Mouse (Mus musculus) C2C12 (cell line): ENCODE results near the gene Spsb3. TPM values are rescaled to one million over a fixed set of nuclear protein-coding genes. Genes with fewer than 3 reads are reported as not detected.

Source experiments
- H3K27me3 ChIP-seq: one replicate; pipeline ENCODE4 v1.6.1; 2011; ENCODE audit not compliant: control insufficient read depth, insufficient read depth, insufficient read length
- H3K36me3 ChIP-seq: one replicate; pipeline ENCODE4 v1.6.1; 2011; ENCODE audit not compliant: control insufficient read depth, insufficient read depth
- H3K4me3 ChIP-seq: one replicate; pipeline ENCODE4 v1.5.1; 2011; ENCODE audit warnings: mild to moderate bottlenecking, control low read depth; ENCODE audit not compliant: poor library complexity, insufficient read depth, severe bottlenecking
- H3K79me2 ChIP-seq: one replicate; pipeline ENCODE4 v1.6.1; 2011; ENCODE audit not compliant: control insufficient read depth, insufficient read depth
- H3K79me3 ChIP-seq: one replicate; pipeline ENCODE4 v1.6.1; 2011; ENCODE audit warnings: low read depth, control low read depth
- H3ac ChIP-seq: one replicate; pipeline ENCODE3; 2011; ENCODE audit warnings: low read depth; ENCODE audit not compliant: control insufficient read depth, insufficient read length
- CEBPB ChIP-seq: IDR thresholded peaks from one replicate; pipeline ENCODE4 v1.6.1; 2011; ENCODE audit warnings: low read depth, mild to moderate bottlenecking, control low read depth, moderate library complexity
- CTCF ChIP-seq: IDR thresholded peaks from one replicate; pipeline ENCODE4 v1.5.1; 2011; ENCODE audit not compliant: control insufficient read depth, insufficient read depth, insufficient read length
- FOSL1 ChIP-seq: IDR thresholded peaks from one replicate; pipeline ENCODE4 v1.8.0; 2011; ENCODE audit warnings: mild to moderate bottlenecking, low read length; ENCODE audit not compliant: poor library complexity, insufficient read depth, severe bottlenecking
- MAX ChIP-seq: IDR thresholded peaks from one replicate; pipeline ENCODE4 v1.6.1; 2011; ENCODE audit warnings: mild to moderate bottlenecking, control low read depth
- MYOD1 ChIP-seq: IDR thresholded peaks from one replicate; pipeline ENCODE4 v1.6.1; 2011; ENCODE audit warnings: low read depth; ENCODE audit not compliant: control insufficient read depth, insufficient read length
- MYOG ChIP-seq: IDR thresholded peaks from one replicate; pipeline ENCODE4 v1.6.1; 2011; ENCODE audit not compliant: control insufficient read depth, insufficient read length; ENCODE audit errors: extremely low read depth
- USF1 ChIP-seq: IDR thresholded peaks from one replicate; pipeline ENCODE4 v1.6.1; 2011; ENCODE audit warnings: low read depth, mild to moderate bottlenecking, control low read depth, moderate library complexity
- long read RNA-seq, 2 experiments: library from polyadenylated mRNA; unstranded; transcript quantifications; one replicate each; pipeline ENCODE4 v2.0.0; 2019 to 2020
- polyA plus RNA-seq: library from polyadenylated mRNA; unstranded; fragments of >200 nt; fragmentation: generic; extraction: Trizol; gene quantifications from one replicate; pipeline ENCODE4 v1.2.1, GENCODE M21; 2012; ENCODE audit warnings: missing spikeins

Gene Spsb3
- 37.0 TPM for polyA plus RNA-seq
- long read RNA-seq, experiment 1, transcript Spsb3-203 (7 exons, 1,641 nt), result major isoform, 13 of 24 reads
- long read RNA-seq, experiment 1, partial matches to known transcripts, result 4 of 24 reads
- long read RNA-seq, experiment 1, other reads (novel, unspliced or antisense), result 7 of 24 reads
- long read RNA-seq, experiment 2, transcript Spsb3-203 (7 exons, 1,641 nt), result major isoform, 79 of 147 reads
- long read RNA-seq, experiment 2, transcript Spsb3-201 (7 exons, 1,947 nt), result minor isoform, 5 of 147 reads
- long read RNA-seq, experiment 2, transcript Spsb3-209 (7 exons, 1,953 nt), result minor isoform, 28 of 147 reads
- long read RNA-seq, experiment 2, partial matches to known transcripts, result 8 of 147 reads
- long read RNA-seq, experiment 2, other reads (novel, unspliced or antisense), result 27 of 147 reads

GRCm38 (mm10) chr17:24886134-24886931 is at the start of gene Spsb3, which contains the start of gene Nubp2:
Gene Spsb3 (plus strand): TSS chr17:24886643.
Gene Nubp2 (minus strand): TSS chr17:24886349.
- TF ChIP-seq CTCF (no peak), MAX (peak; percentile 17)
- H3K4me3 ChIP-seq, result peak within 1 kb of the TSS; percentile 96
- H3K79me3 ChIP-seq, result peaks cover 9% of the 10 kb centered on the region
- peaks cover 9% of the 10 kb centered on the region for H3K36me3 ChIP-seq
- H3ac ChIP-seq, result peak within 1 kb of the TSS; percentile 50
- no peaks in the 10 kb centered on the region for H3K27me3 ChIP-seq
- peaks cover 23% of the 10 kb centered on the region for H3K79me2 ChIP-seq

DNA sequence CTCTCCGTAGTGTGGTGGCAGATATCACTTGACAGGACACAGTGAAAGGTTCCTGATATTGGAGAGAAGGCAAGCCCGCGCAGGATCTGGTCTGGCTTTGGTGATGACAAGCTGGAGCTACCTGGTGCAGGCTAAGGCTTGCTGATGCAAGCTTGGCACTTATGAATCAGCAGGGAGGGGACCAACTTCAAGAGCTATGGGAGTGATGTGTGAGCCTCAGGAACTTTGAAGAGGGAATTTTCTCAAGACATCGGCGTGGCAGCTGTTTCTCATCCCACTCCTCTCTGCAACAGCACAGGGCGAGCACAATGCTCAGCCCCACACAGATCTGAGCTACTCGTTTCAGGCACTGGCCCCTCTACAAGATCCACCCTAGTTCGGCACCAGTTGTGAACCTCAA is 46.6 kb upstream of the Spsb3 start, which contains the start of gene Hagh:
Gene Hagh, plus strand, starts transcription at position 302 of the 400 bp plus-strand sequence.
- Histone ChIP-seq H3K27me3 (peaks cover 9% of the 10 kb centered on the region), H3K36me3 (no peaks in the 10 kb centered on the region), H3K4me3 (no peak within 1 kb of the TSS), H3K79me3 (no peaks in the 10 kb centered on the region), H3ac (no peak within 1 kb of the TSS), H3K79me2 (no peaks in the 10 kb centered on the region)
- no peak for TF ChIP-seq MYOG
- no peak for TF ChIP-seq USF1
- no peak for TF ChIP-seq FOSL1
- TF ChIP-seq MAX, result no peak
- no peak for TF ChIP-seq CEBPB
- TF ChIP-seq MYOD1, result no peak
- no peak for TF ChIP-seq CTCF

DNA sequence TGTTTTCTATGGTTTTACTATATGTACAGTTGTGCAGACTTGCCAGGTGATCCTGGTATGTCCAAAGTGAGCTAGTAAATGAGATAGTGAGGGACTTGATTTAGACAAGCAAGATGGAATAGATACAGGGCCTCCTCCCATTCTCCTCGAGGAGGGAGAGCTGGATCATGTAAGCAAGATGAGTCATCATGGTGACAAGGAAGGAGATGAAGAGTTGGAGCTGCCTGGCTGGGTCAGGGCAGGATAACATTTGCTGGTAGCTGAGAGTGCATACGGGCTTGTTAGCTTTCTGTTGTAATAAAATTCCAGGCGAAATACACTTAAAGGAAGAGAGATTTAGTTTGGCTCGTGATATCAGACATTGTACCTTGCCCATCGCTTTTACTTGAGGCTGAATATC is 46.1 kb upstream of the Spsb3 start:
- Histone ChIP-seq H3K79me3 (no peaks in the 10 kb centered on the region), H3K79me2 (no peaks in the 10 kb centered on the region), H3K36me3 (no peaks in the 10 kb centered on the region), H3K27me3 (peaks cover 9% of the 10 kb centered on the region), H3K4me3 (no peak overlapping the region), H3ac (no peak overlapping the region)
- no peak for TF ChIP-seq CTCF
- TF ChIP-seq MAX, result no peak
- no peak for TF ChIP-seq MYOG
- TF ChIP-seq USF1, result no peak
- no peak for TF ChIP-seq CEBPB
- TF ChIP-seq MYOD1, result no peak
- no peak for TF ChIP-seq FOSL1

GRCm38 (mm10) chr17:24841133-24841532 is 45.3 kb upstream of the Spsb3 start:
- no peak overlapping the region for H3K4me3 ChIP-seq

DNA sequence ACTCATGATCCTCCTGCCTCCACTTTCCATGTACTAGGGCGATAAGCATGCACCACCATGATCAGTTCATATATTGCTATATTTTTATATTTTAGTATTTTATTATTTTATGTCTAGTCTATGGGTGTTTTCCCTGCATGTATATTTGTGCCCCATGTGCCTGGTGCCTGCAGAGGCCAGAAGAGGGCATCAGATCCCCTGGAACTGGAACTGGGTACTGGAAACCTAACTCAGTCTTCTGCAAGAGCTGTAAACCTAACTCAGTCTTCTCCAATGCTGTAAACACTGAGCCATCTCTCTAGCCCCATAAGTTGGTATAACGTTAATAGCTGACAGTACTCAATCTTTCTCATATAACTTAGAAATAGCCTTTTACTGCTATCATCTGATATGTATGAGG is 43.8 kb upstream of the Spsb3 start:
- no peaks in the 10 kb centered on the region for H3K27me3 ChIP-seq
- no peaks in the 10 kb centered on the region for H3K79me3 ChIP-seq
- H3K79me2 ChIP-seq, result peaks cover 3% of the 10 kb centered on the region
- no peak overlapping the region for H3K4me3 ChIP-seq
- TF ChIP-seq MYOD1 (no peak), FOSL1 (no peak), MYOG (no peak), USF1 (no peak), CTCF (no peak), CEBPB (no peak), MAX (no peak)
- H3ac ChIP-seq, result no peak overlapping the region
- no peaks in the 10 kb centered on the region for H3K36me3 ChIP-seq

More at GRCm38 (mm10) chr17:24841133-24841532, 45.3 kb upstream of the Spsb3 start:
- H3ac ChIP-seq, result no peak overlapping the region
- H3K36me3 ChIP-seq, result no peaks in the 10 kb centered on the region
- no peak for TF ChIP-seq USF1
- TF ChIP-seq CTCF, result no peak
- TF ChIP-seq MYOD1, result no peak
- no peak for TF ChIP-seq FOSL1
- TF ChIP-seq MYOG, result no peak
- TF ChIP-seq MAX, result no peak
- no peak for TF ChIP-seq CEBPB
- H3K79me2 ChIP-seq, result no peaks in the 10 kb centered on the region
- peaks cover 5% of the 10 kb centered on the region for H3K27me3 ChIP-seq
- H3K79me3 ChIP-seq, result no peaks in the 10 kb centered on the region
